Mouse (Mus musculus) monocyte, adult 5-6 weeks (primary cell): ENCODE measurements at regions not wholly inside any gene's neighbourhood (a gene's known extent, or its start where the extent isn't known, plus 50 kb on each side); places are given as distances from the start of the nearest gene placed in this dataset.

Experiments
- ATAC-seq: fragments of 153-309, 156-312 bp; replicated peaks from 2 replicates; pipeline ENCODE4 v1.8.0; 2017; ENCODE audit warnings: mild to moderate bottlenecking; ENCODE audit not compliant: low TSS enrichment, insufficient number of reproducible peaks, severe bottlenecking, poor library complexity, low FRiP score

DNA sequence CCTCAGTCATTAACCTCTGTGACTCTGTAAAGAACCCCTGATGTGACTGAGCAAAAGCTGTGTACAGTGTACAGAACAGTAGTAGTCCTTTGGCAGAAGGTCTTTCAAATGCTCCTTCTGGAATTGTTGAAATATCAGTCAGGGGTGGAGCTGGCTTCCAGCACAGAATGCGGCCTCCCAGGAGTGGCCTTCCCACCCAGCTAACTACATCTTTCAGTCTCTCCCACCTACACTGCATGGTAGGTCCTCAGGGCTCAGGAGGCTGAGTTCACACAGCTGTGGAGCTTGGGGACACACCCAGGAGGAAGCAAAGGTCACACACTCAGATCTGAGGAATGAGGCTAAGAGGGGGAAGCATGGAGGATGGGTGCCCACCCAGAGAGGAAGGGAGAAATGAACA, 495.3 kb downstream of the Ccdc171 start:
- no peak for ATAC-seq

DNA sequence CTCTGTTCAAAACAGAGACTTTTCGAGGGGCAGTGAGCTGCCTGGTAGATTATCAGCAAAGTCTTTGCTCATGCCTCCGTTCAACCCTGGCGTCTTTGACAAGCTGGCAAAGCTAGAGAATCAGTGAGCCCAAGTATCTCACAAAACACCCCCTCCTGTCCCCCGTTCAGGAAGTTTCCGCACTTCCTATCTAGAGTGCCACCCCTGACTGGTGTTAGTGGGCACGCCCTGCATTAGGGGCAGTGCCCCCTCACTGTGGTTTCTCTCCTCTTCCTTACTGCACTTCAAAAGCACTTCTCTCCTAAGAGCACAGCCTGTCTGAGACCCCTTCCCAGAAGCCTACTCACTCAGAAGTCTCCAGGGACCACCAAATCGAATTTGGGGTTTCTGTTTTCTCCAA, 497.0 kb downstream of the Ccdc171 start:
- peak; percentile 57; the same call in 1 of the 2 replicates for ATAC-seq

DNA sequence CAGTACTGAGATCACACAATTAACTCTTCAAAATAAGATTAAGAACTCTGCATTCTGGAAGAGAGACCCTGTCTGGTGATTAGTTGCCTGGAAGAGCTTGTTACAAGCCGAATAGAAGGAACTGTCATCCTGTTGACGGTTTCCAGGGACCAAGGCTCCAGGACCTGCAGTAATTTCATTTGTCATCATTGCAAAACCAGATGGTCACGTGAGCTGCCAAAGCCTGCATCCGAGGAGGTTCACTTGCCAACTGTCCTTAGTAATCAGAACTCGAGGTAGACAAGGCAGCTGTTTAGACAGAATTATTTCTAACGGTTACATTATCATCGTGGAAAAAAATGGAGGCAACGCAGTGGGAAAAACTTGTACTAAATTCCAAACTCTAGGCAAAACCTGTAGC, 500.8 kb downstream of the Ccdc171 start:
- ATAC-seq, result no peak

DNA sequence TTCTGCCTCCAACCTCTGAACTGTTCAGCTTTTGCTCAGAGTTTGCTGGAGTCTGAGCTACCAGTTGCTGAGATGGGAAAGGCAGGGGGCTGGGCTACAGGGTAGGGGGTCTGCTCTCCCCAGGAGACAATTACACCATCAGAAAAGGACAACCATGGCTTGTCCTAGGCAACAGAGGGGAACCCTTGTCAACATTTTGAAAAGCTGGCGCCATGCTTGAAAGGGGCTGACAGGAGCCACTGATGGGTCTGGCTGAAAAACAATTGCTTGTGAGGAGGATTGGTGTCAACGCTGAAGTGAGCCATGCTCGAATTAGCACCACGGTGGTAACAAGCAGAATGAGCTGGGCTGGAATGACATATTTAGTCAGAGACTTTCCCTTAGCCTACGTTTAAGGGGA, 502.8 kb downstream of the Ccdc171 start:
- ATAC-seq, result no peak

DNA sequence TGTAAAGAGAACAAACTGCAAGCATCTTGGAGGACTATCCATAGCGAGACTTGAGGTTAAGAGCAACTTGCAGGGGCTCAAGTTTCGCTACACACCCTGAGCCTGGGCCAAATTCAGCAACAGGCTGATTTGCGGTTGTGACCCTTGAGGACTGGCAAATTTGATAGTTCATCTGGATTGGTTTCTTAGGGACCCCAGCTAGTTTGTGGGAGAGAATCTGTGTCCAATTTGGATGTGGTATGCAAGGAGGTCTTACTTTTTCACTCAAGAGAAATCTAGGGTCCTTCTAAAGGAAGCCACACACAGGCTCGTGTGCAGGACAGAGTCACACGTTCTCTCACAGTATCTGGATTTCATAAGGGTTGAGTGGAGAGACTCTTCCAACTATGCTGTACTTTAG, 505.6 kb downstream of the Ccdc171 start:
- no peak for ATAC-seq

DNA sequence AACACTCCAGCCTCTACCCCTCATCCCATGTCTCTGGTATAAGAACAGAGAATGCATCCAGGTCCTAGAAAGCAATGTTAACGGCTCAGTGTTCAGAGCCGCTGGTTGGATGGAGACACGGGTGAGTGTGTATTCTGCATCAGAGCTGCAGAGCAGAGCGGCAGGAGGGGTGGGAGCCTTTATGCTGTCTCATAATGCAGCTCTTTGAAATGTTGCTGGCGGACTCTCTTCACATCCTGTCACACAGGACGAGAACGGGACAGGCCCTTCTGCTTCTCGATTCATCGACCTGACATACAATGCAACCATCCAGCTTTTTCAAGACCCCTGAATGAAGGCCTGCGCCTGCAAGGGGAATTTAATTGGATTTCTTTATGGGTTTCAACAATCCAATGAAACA, 507.2 kb downstream of the Ccdc171 start:
- ATAC-seq, result no peak

DNA sequence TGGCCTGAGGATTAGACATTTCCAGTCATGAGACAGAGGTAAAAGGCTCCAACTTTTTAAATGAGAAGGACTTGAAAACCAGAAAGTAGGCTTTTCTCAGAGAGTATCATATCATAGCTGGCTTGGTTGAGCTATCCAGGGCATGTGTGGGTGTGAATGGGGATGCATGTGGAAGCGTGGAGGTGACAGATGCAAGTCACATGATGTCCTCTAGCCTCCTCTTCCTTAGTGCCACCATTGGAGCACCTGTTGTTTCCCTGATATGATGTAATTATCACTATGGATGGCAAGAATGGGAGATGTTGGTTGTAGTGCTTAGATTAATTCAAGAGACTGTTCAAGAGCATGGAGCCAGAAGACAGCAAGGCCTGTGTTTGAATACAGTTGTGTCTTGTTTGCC, 510.0 kb downstream of the Ccdc171 start:
- ATAC-seq, result no peak

DNA sequence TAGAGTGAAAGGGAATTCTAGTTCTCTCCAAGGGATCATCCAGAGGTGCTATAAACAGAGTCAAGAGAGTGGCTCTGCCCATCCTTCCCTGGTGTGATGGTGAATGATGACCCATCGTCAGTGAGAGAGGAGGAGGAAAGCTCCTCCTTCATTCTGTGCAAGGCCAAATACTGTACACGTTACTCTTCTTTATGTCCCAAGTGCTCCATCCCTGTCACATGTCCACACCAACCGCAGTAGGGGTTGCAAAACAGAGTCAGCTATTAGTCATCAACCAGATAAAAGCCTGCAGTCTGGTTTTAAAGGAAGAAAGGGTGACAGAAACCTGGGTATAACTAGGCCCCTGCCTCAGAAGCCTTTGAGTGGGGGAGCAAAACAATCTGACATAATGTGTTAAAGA, 512.2 kb downstream of the Ccdc171 start:
- no peak for ATAC-seq

DNA sequence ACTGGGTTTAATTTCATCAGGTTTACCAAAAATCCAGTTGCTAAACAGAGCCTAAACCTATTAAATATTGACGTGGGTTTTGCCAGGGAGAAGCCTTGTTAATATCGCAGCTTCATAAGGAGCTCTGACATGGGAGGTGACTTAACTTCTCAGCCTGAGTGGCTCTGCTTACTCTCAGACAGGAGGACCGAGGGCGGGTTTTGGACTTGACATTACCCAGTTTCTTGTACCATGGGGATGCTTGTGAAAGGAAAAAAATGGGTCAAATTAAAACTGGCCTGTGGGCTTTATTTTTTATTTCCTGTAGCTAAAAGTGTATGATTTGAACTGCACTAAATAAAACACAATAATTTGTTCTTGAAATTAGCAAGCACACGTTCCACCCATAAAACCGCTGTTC, 524.9 kb downstream of the Ccdc171 start:
- ATAC-seq, result no peak

DNA sequence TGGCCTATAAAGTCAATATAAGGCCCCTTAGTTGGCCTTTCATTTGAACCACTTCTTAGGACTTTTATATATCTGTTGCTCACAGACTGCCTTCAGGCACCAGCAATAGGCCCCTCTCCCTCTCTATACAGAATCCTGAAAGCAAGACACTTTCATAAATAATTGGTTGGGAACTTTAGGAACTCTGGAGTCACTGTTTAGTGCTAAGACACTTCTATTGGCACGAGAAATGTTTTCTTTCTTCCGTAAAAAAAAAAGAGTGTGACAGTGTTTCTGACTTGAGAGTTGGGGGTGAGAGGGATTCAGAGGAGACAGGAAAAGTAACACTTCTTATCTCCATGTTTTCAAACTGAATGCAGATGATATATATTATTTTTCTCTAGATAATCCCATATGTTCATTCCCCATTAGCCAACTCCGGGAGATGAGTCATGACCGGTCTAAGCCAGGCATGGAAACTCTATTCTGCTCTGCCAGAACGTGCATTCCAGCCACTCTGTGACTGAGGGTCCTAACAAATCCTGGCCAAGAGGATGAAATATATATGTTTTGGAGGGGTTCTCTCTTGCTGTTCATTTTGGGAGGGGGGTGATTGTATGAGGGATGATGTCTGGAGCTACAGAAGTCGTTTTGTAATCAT, 531.6 kb downstream of the Ccdc171 start:
- ATAC-seq, result no peak

DNA sequence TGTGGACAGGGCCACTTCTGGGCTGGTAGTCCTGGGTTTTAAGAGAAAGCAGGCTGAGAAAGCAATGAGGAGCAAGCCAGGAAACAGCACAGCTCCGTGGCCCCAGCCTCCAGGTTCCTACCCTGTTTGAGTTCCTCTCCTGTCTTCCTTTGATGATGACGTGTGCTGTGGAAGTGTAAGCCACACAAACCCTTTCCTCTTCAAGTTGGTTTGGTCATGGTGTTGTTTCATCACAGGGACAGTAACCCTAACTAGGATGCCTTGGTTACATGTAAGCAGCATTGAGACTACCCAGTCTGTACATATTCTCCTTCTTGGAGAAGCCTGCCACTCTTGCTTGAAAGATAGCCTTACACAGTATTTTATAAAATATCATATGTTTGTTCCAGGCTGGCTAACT, 534.8 kb downstream of the Ccdc171 start:
- no peak for ATAC-seq

DNA sequence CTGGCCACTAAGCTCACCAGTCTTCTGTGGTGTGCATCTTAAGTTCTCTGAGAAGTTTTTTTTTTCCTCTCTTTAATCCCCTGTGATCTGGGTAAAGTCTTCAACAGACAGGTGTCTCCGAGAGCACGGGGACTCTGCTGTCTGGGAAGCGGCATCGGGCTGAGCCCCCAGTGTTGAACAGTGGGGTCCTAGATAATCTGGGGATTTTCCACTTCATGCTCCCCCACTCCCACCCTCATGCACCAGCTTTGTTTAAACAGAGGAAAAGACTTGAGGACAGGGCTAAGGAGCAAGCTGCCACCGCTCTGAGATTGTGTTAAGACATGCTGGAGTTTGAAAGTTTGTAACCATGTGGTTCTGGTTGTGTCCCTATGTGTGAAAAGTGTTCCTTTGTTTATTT, 538.4 kb downstream of the Ccdc171 start:
- no peak for ATAC-seq

DNA sequence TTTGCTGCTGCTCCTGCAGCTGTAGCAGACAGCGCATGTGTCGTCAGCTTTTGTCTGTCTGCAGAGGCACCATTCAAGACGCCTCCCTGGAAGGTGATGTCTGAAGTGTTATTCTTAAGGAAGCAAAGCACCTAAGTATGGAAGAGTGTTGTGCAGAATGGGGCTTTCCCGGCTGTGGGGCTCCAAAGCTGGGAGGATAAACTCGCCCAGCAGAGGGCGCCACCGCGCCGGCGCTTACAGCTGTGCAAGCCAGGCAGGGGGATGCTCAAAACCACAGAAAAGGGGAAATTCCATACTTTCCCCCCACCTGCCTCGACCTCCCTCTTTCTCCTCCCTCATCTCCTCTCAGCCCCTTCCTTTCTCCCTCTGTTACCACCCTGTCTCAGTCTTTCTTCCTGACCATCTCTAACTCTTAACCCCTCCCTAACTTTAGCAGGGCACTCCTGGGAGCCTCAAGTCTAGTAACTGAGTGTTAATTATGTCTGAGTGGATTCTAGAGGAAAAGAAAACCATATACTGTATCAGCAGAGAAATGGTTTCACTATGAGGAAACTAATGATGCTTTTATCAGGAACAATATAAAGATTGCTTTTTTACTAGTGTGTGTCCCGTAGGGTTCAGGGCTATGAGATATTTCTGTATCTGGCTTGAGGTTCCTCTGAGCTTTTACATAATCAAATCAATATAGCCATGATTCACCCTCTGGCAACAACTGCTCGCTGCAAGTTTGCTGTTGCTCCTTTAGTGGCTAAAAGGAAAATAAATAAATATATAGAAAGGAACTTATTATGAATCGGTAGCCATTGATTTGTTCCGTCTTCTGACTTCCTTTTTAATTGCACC, 539.5 kb downstream of the Ccdc171 start:
- no peak for ATAC-seq

DNA sequence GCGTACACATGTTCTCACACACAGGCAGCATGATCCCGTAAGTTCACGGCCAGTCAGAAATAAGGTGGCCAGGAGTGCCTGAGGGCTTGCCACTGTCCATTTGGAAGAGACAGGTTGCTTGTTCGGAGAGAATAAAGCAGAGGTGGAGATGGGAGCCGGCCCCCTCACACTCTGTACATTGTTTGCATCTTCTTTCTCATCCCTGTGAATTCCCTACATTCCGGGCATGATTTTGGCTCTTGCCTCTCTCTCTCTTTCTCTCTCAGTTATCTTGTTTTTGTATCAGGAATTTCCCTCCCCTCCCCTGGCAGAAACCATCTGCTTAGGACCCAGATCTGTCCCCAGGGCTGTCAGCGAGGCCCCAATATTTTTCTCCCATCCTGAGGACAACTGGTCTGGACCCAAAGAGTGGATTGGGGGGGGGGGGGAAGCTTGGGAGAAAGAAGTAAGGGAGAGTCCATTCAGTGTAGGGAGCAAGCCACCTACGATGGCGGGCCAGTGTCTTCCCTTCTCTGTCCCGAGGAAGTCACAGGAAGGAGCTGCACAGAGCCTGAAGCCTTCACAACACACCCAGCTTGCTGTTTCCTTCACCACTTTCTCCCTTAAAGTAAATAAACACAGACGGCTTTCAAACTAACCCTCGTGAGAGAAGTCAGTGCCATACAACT, 540.2 kb downstream of the Ccdc171 start:
- no peak for ATAC-seq

DNA sequence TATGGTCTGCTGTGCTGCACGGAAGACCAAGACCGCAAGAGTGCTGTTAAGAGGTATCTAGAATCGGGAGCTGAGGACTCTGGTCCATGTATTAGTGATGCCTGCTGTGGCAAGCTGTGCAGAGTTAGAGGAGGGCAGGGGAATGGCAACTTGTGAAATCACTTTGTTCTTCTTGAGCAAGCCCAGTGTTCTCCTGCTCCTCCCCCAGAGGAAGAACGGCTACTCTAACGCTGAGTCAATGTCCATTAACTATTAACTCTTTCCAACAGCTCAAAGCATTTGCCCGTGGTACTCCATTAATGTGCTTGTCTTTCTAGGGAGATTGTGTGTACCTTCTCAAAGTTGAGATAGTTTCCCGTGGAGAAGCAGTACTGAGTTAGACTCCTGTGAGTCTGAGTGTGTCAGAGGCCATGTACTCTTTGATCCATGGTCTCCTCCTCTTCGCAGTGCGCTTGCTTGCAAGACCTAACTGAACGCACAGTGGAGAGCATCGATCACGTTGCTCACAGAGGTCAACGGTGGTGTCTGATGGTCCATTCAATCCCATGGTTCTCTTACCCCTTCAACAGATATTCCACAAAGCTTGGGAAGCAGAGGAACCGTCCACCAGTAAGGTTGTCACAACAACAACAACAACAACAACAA, 542.7 kb downstream of the Ccdc171 start:
- ATAC-seq, result no peak

DNA sequence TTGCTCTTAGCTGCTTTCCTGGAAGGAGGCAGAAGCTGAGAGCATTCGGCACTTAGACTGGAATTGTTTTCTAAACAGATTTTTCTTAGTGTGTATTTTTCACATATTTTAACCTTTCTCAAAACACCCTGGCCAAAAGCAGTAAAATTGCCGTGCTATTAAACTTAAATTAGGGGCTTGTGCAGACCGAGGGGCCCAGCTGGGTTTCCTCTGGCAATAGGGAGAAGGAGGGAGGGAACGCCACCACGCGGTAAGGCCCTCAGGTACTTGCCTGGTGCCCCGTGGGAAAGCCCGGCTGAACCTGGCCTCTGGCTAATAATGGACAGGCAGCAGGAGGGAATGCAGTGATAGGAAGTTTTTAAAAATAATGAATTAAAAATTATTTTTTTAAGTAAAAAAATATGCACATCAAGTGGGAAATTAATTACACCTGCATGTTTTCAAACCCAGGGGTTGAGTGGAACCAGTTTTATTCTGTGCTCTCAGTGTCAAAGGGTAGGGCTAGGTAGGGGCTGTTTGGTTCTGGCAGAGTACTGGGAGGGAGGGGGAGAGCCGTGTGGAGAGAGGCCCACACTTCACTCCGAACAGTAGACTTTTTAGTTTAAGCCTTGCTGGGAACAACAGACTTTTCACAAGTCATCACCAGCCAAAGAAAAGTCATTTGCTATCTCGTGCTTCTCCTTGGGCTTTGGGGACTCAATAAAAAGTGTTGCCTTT, 543.8 kb downstream of the Ccdc171 start:
- ATAC-seq, result no peak

DNA sequence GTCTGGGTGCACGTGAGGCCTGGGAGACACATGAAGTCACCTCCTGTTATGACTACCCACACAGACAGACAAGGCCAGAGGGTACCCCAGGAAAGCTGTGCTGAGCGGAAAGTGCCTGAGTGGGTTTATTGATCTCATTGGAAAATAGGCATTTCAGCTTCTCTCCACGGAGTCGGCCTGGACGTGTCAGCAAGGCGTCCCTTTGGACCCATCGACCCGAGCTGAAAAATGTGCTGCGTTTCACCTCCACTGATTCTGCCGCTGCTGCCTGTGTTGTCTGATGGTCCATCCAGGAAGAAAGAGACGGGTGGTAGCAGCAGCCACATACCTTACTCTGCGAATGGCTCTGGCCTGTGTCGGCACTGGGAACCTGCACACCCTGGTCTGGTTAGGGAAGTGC, 544.3 kb downstream of the Ccdc171 start:
- ATAC-seq, result no peak

DNA sequence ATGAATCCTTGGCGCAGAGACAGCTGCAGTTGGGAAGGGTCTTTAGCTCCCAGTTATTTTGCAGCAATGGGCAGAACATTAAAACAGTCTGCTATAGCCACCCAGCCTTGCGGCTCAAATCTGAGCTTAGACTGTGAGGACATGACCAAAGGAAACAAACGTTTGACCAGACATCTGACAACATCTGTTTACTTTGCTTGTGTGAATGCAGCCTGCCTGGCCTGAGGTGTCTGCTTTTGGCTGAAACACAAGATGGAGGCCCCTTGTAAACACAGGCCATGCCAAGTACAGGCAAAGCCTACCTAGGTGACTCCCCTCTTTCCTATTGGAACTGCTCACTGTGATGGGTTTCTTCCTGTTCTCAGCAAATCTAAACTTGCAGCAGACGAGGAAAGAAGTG, 544.7 kb downstream of the Ccdc171 start:
- ATAC-seq, result no peak

DNA sequence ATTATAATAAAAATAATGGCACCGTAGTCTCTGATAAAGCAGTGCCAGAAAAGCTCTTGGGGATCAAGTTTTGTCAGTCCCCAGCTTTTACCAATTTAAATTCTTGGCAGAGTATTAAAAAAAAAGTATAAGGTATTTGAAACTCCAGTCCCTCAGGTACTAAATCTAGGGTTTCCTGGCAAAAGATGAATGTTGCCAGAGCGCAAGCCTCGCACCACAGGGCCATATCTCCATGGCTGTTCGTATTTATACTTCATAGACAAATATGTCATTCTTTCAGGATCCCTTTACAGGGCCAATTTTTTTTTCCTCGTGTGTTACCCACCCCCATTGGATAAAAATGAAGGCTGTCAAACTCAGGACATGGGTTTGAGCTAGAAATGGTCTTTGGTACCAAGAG, 546.8 kb downstream of the Ccdc171 start:
- ATAC-seq, result no peak
